13 mouse cellular contexts compared by ENCODE assay signal in genomic region chr2:4573386-4573785, GRCm38 (mm10).
DNase-seq lines count a peak whose midpoint lies in the region; ATAC-seq and TF ChIP-seq lines count a peak whose summit lies in the region.
"Had no signal": no experiment of that assay in that cellular context is flagged by ENCODE, and none has a peak within 500 bp of the region (broad histone marks: within the 10 kb centered on the region; RNA-seq: fewer than 3 reads in every experiment).

No protein-coding gene starts in this region.

- WGBS in intestine, postnatal 0 days = 62% methylated on average over 4 of the region's 4 CpGs
- 54% methylated on average over 4 of the region's 4 CpGs for WGBS in intestine, embryonic 15.5 days
- WGBS in liver, embryonic 15.5 days (ENCODE audit: insufficient replicate concordance) = 41% methylated on average over 4 of the region's 4 CpGs

- peak; percentile 30 for TF ChIP-seq CTCF in intestine, postnatal 0 days (IDR thresholded peaks at IDR 0.05; ENCODE audit: low read depth)

- peaks cover 10% of the 10 kb centered on the region for H3K4me1 ChIP-seq in intestine, postnatal 0 days (replicated peaks; ENCODE audit: control insufficient read depth, insufficient read depth, low read length)
- H3K4me1 ChIP-seq in intestine, embryonic 15.5 days (replicated peaks) = peaks cover 25% of the 10 kb centered on the region
- peaks cover 71% of the 10 kb centered on the region for H3K4me1 ChIP-seq in liver, embryonic 15.5 days (replicated peaks)

- H3K9ac ChIP-seq in intestine, postnatal 0 days (ENCODE audit: low read depth, low read length) = no peak overlapping the region
- no peak overlapping the region for H3K9ac ChIP-seq in intestine, embryonic 15.5 days
- peak overlapping the region; percentile 26; the same call in 1 of the 2 replicates for H3K9ac ChIP-seq in liver, embryonic 15.5 days
- H3K9ac ChIP-seq: embryonic facial prominence, embryonic 12.5 days; heart, embryonic 15.5 days had no signal

- H3K27me3 ChIP-seq in intestine, postnatal 0 days (replicated peaks; ENCODE audit: control insufficient read depth, insufficient read depth, low read length) = no peaks in the 10 kb centered on the region
- no peaks in the 10 kb centered on the region for H3K27me3 ChIP-seq in intestine, embryonic 15.5 days (replicated peaks)
- no peaks in the 10 kb centered on the region for H3K27me3 ChIP-seq in liver, embryonic 15.5 days
- H3K27me3 ChIP-seq: embryonic facial prominence, embryonic 12.5 days; heart, embryonic 15.5 days had no signal

- H3K9me3 ChIP-seq in intestine, postnatal 0 days (ENCODE audit: control insufficient read depth) = no peaks in the 10 kb centered on the region
- no peaks in the 10 kb centered on the region for H3K9me3 ChIP-seq in intestine, embryonic 15.5 days
- H3K9me3 ChIP-seq in liver, embryonic 15.5 days (replicated peaks) = no peaks in the 10 kb centered on the region
- H3K9me3 ChIP-seq: embryonic facial prominence, embryonic 12.5 days; heart, embryonic 15.5 days had no signal

- no peak overlapping the region for H3K4me3 ChIP-seq in intestine, postnatal 0 days (ENCODE audit: low read depth, low read length)
- H3K4me3 ChIP-seq in intestine, embryonic 15.5 days (replicated peaks) = no peak overlapping the region
- H3K4me3 ChIP-seq in liver, embryonic 15.5 days (replicated peaks) = no peak overlapping the region
- H3K4me3 ChIP-seq: embryonic facial prominence, embryonic 12.5 days; heart, embryonic 15.5 days had no signal

- peaks cover 36% of the 10 kb centered on the region; the same call in 1 of the 2 replicates for H3K36me3 ChIP-seq in intestine, postnatal 0 days (ENCODE audit: control insufficient read depth, insufficient read depth)
- 0 out of 2 replicates have a peak, but pooled peaks cover 6% of the 10 kb centered on the region for H3K36me3 ChIP-seq in intestine, embryonic 15.5 days
- peaks cover 99% of the 10 kb centered on the region for H3K36me3 ChIP-seq in liver, embryonic 15.5 days (replicated peaks)

- H3K27ac ChIP-seq in intestine, postnatal 0 days (ENCODE audit: low read depth, low read length) = no peak overlapping the region
- no peak overlapping the region for H3K27ac ChIP-seq in intestine, embryonic 15.5 days
- H3K27ac ChIP-seq in liver, embryonic 15.5 days (replicated peaks) = peak overlapping the region; percentile 85
- H3K27ac ChIP-seq: embryonic facial prominence, embryonic 12.5 days; heart, embryonic 15.5 days had no signal

- ATAC-seq in intestine, postnatal 0 days = no peak
- ATAC-seq in intestine, embryonic 15.5 days = no peak
- peak; percentile 19 for ATAC-seq in liver, embryonic 15.5 days (ENCODE audit: insufficient read depth)
- ATAC-seq: inflammation-experienced regulatory T-cells, adult 6 months had no signal

- no peak overlapping the region for H3K4me2 ChIP-seq in intestine, postnatal 0 days (replicated peaks; ENCODE audit: low read depth)
- no peak overlapping the region for H3K4me2 ChIP-seq in intestine, embryonic 15.5 days (replicated peaks)
- peak overlapping the region; percentile 59 for H3K4me2 ChIP-seq in liver, embryonic 15.5 days
- H3K4me2 ChIP-seq: embryonic facial prominence, embryonic 12.5 days; heart, embryonic 15.5 days had no signal

- DNase-seq in A20 (ENCODE audit: low read depth, low spot score) (peak; percentile 64), MN1 (ENCODE audit: low spot score) (peak; percentile 64)
- no peak for DNase-seq in thymus, postnatal 36 days
- no peak for DNase-seq in right cerebral cortex, adult 2 months (ENCODE audit: low spot score in 2 of 2)
- DNase-seq in frontal cortex, postnatal 10 days (ENCODE audit: low spot score in 2 of 2) = no peak
- DNase-seq: cerebellum, adult 11 months; lung, postnatal 10 days had no signal

Comparison
In these comparisons a context has a peak if more than half of its experiments do, and no peak if none do; other contexts are left out.
1. DNase-seq: peak in A20 (single experiment) and MN1 (single experiment); none in thymus, postnatal 36 days (0 of 2), right cerebral cortex, adult 2 months (0 of 2) and frontal cortex, postnatal 10 days (0 of 2).